Mouse (Mus musculus) limb, embryonic 11.5 days (tissue): ENCODE measurements at regions not wholly inside any gene's neighbourhood (a gene's known extent, or its start where the extent isn't known, plus 50 kb on each side); places are given as distances from the start of the nearest gene placed in this dataset.
"Not testable (repeated sequence)": the region's sequence is repeated elsewhere in the genome, so short reads cannot be mapped to it uniquely, and the experiment has no call there.

Source experiments
- ATAC-seq: fragments of 200-750 bp; cut with Nextera tagmentation; 2 replicates; pipeline ENCODE4 v1.8.0; 2017; ENCODE audit warnings: low read depth; ENCODE audit not compliant: insufficient number of reproducible peaks, low FRiP score, low TSS enrichment
- DNase-seq: peaks from one replicate; pipeline ENCODE4 v3.0.0-alpha.2; 2015; ENCODE audit warnings: low spot score
- H3K27ac ChIP-seq: fragments of 300-500 bp; sonication (generic); replicated peaks from 2 replicates; pipeline ENCODE4 v1.5.1; 2014; ENCODE audit warnings: low read depth, mild to moderate bottlenecking, low read length
- H3K27me3 ChIP-seq: fragments of 300-500 bp; sonication (generic); 2 replicates; pipeline ENCODE4 v1.6.1; 2014; ENCODE audit warnings: mild to moderate bottlenecking, low read length, mixed read lengths; ENCODE audit not compliant: control insufficient read depth, insufficient read depth
- H3K36me3 ChIP-seq: fragments of 300-500 bp; sonication (generic); 2 replicates; pipeline ENCODE4 v1.6.1; 2014; ENCODE audit warnings: mild to moderate bottlenecking, low read length, moderate library complexity, mixed read lengths; ENCODE audit not compliant: control insufficient read depth, insufficient read depth
- H3K4me1 ChIP-seq: fragments of 300-500 bp; sonication (generic); 2 replicates; pipeline ENCODE4 v1.6.1; 2014; ENCODE audit warnings: low read length, mixed read lengths; ENCODE audit not compliant: control insufficient read depth, insufficient read depth
- H3K4me2 ChIP-seq: fragments of 300-500 bp; sonication (generic); 2 replicates; pipeline ENCODE4 v1.6.1; 2014; ENCODE audit warnings: low read depth, mild to moderate bottlenecking, moderate library complexity; ENCODE audit not compliant: severe bottlenecking
- H3K4me3 ChIP-seq: fragments of 300-500 bp; sonication (generic); 2 replicates; pipeline ENCODE4 v1.5.1; 2014; ENCODE audit warnings: low read depth, low read length
- H3K9ac ChIP-seq: fragments of 300-500 bp; sonication (generic); 2 replicates; pipeline ENCODE4 v1.6.1; 2014; ENCODE audit warnings: mild to moderate bottlenecking, low read length
- H3K9me3 ChIP-seq: fragments of 300-500 bp; sonication (generic); 2 replicates; pipeline ENCODE4 v1.6.1; 2016; ENCODE audit warnings: low read length; ENCODE audit not compliant: control insufficient read depth
- WGBS: fragments of 180-500 bp; shearing (Covaris S2); extraction: QIAGEN DNeasy Blood & Tissue Kit; methylation state at CpG from one replicate; pipeline ENCODE4 v1.1.7; 2014; 5-methylcytosine and 5-hydroxymethylcytosine counted together

- no peaks in the 10 kb centered on the region for H3K9me3 ChIP-seq
- DNase-seq (no peak), ATAC-seq (no peak)
- H3K36me3 ChIP-seq, result no peaks in the 10 kb centered on the region
- no peak overlapping the region for H3K4me3 ChIP-seq
- no peak overlapping the region for H3K27ac ChIP-seq
- no peak overlapping the region for H3K4me2 ChIP-seq
- WGBS, result 37% methylated on average over 7 of the region's 7 CpGs
- H3K9ac ChIP-seq, result no peak overlapping the region
- H3K4me1 ChIP-seq, result no peaks in the 10 kb centered on the region
- 0 out of 2 replicates have a peak, but pooled peaks cover 5% of the 10 kb centered on the region for H3K27me3 ChIP-seq
Measured at GRCm38 (mm10) chr13:73070531-73070908, 189.8 kb upstream of the Irx4 start.

- WGBS, result 44% methylated on average over 8 of the region's 8 CpGs
- ATAC-seq, result no peak
- Histone ChIP-seq H3K36me3 (no peaks in the 10 kb centered on the region), H3K4me2 (no peak overlapping the region), H3K9ac (no peak overlapping the region), H3K27ac (no peak overlapping the region), H3K4me1 (no peaks in the 10 kb centered on the region), H3K9me3 (no peaks in the 10 kb centered on the region), H3K27me3 (0 out of 2 replicates have a peak, but pooled peaks cover 5% of the 10 kb centered on the region), H3K4me3 (no peak overlapping the region)
- DNase-seq, result peak; percentile 26
Measured at GRCm38 (mm10) chr13:73071032-73071431, 189.2 kb upstream of the Irx4 start.

GRCm38 (mm10) chr13:73071854-73072852 is 188.1 kb upstream of the Irx4 start:
- H3K27me3 ChIP-seq, result 0 out of 2 replicates have a peak, but pooled peaks cover 5% of the 10 kb centered on the region
- H3K9me3 ChIP-seq, result no peaks in the 10 kb centered on the region
- no peak overlapping the region for H3K9ac ChIP-seq
- H3K27ac ChIP-seq, result no peak overlapping the region
- 55% methylated on average over 6 of the region's 6 CpGs for WGBS
- no peaks in the 10 kb centered on the region for H3K4me1 ChIP-seq
- DNase-seq, result no peak
- H3K4me2 ChIP-seq, result no peak overlapping the region
- ATAC-seq, result no peak
- H3K4me3 ChIP-seq, result no peak overlapping the region
- no peaks in the 10 kb centered on the region for H3K36me3 ChIP-seq

- Histone ChIP-seq H3K4me3 (no peak overlapping the region), H3K27me3 (no peaks in the 10 kb centered on the region), H3K9me3 (no peaks in the 10 kb centered on the region), H3K36me3 (no peaks in the 10 kb centered on the region), H3K4me1 (no peaks in the 10 kb centered on the region), H3K9ac (no peak overlapping the region), H3K27ac (no peak overlapping the region), H3K4me2 (no peak overlapping the region)
- DNase-seq, result no peak
- ATAC-seq, result no peak
- WGBS, result 76% methylated on average over 2 of the region's 2 CpGs
Measured at GRCm38 (mm10) chr13:73077866-73078430, 182.3 kb upstream of the Irx4 start.

- H3K27ac ChIP-seq, H3K4me1 ChIP-seq, H3K9ac ChIP-seq, DNase-seq, H3K36me3 ChIP-seq, H3K9me3 ChIP-seq, ATAC-seq, H3K27me3 ChIP-seq, H3K4me3 ChIP-seq, H3K4me2 ChIP-seq: not testable (repeated sequence)
Measured at GRCm38 (mm10) chr13:73087815-73088214, 172.5 kb upstream of the Irx4 start.

GRCm38 (mm10) chr13:73091886-73092285 is 168.4 kb upstream of the Irx4 start:
- 46% methylated on average over 3 of the region's 3 CpGs for WGBS
- H3K4me3 ChIP-seq, result no peak overlapping the region
- H3K4me2 ChIP-seq, result no peak overlapping the region
- no peaks in the 10 kb centered on the region for H3K9me3 ChIP-seq
- no peaks in the 10 kb centered on the region for H3K36me3 ChIP-seq
- no peak for DNase-seq
- no peak for ATAC-seq
- no peak overlapping the region for H3K27ac ChIP-seq
- H3K9ac ChIP-seq, result no peak overlapping the region
- no peaks in the 10 kb centered on the region for H3K4me1 ChIP-seq
- no peaks in the 10 kb centered on the region for H3K27me3 ChIP-seq

- Histone ChIP-seq H3K4me2 (no peak overlapping the region), H3K4me3 (no peak overlapping the region), H3K27me3 (no peaks in the 10 kb centered on the region), H3K9me3 (no peaks in the 10 kb centered on the region), H3K36me3 (no peaks in the 10 kb centered on the region), H3K27ac (no peak overlapping the region), H3K9ac (no peak overlapping the region), H3K4me1 (no peaks in the 10 kb centered on the region)
- 89% methylated on average over 9 of the region's 9 CpGs for WGBS
- ATAC-seq (no peak), DNase-seq (no peak)
Measured at GRCm38 (mm10) chr13:73097502-73097901, 162.8 kb upstream of the Irx4 start.

- H3K4me2 ChIP-seq, result no peak overlapping the region
- no peak overlapping the region for H3K9ac ChIP-seq
- DNase-seq, result no peak
- H3K4me3 ChIP-seq, result no peak overlapping the region
- H3K9me3 ChIP-seq, result no peaks in the 10 kb centered on the region
- 89% methylated on average over 1 of the region's 1 CpGs for WGBS
- no peak for ATAC-seq
- no peaks in the 10 kb centered on the region for H3K36me3 ChIP-seq
- H3K27ac ChIP-seq, result no peak overlapping the region
- H3K4me1 ChIP-seq, result no peaks in the 10 kb centered on the region
- H3K27me3 ChIP-seq, result no peaks in the 10 kb centered on the region
Measured at GRCm38 (mm10) chr13:73099407-73099806, 160.9 kb upstream of the Irx4 start.
